Mouse (Mus musculus) liver, embryonic 14.5 days (tissue): ENCODE results near the gene Olfr1410. TPM values are rescaled to one million over a fixed set of nuclear protein-coding genes. Genes with fewer than 3 reads are reported as not detected.

Experiments
- ATAC-seq: fragments of 200-750 bp; cut with Nextera tagmentation; 2 replicates; pipeline ENCODE4 v1.8.0; 2017; ENCODE audit warnings: moderate number of reproducible peaks, mild to moderate bottlenecking, moderate library complexity; ENCODE audit not compliant: insufficient read depth
- DNase-seq, 3 experiments: peaks; one replicate each; pipeline ENCODE4 v3.0.0-alpha.2; 2012 to 2013; ENCODE audit warnings: low read depth in 3 of 3, low spot score in 3 of 3
- H3K27ac ChIP-seq: fragments of 300-500 bp; sonication (generic); 2 replicates; pipeline ENCODE4 v1.5.1; 2014; ENCODE audit warnings: moderate library complexity, mild to moderate bottlenecking, control low read depth, inconsistent platforms
- H3K27me3 ChIP-seq: fragments of 300-500 bp; sonication (generic); 2 replicates; pipeline ENCODE4 v1.6.1; 2014; ENCODE audit warnings: mild to moderate bottlenecking, low read length, moderate library complexity; ENCODE audit not compliant: control insufficient read depth, insufficient read depth
- H3K36me3 ChIP-seq: fragments of 300-500 bp; sonication (generic); replicated peaks from 2 replicates; pipeline ENCODE4 v1.6.1; 2014; ENCODE audit warnings: low read depth; ENCODE audit not compliant: control insufficient read depth, insufficient read depth
- H3K4me1 ChIP-seq, 2 experiments: fragments of 200-500 bp in 1 of 2; fragments of 300-500 bp in 1 of 2; sonication (generic) in 1 of 2; replicated peaks; 2 replicates each; pipeline ENCODE4 v1.6.1; 2012 to 2014; ENCODE audit warnings: antibody characterized with exemption in 1 of 2, inconsistent platforms in 1 of 2, low read length in 1 of 2; ENCODE audit not compliant: control insufficient read depth in 2 of 2, insufficient read depth in 2 of 2
- H3K4me2 ChIP-seq: fragments of 300-500 bp; sonication (generic); 2 replicates; pipeline ENCODE4 v1.6.1; 2014; ENCODE audit warnings: low read depth, mild to moderate bottlenecking, control low read depth, moderate library complexity
- H3K4me3 ChIP-seq, 2 experiments: fragments of 200-500 bp in 1 of 2; fragments of 300-500 bp in 1 of 2; sonication (generic) in 1 of 2; 2 replicates each; pipeline ENCODE4 v1.5.1; 2012 to 2014; ENCODE audit warnings: low read depth in 2 of 2, low read length in 2 of 2, mild to moderate bottlenecking in 2 of 2, control low read depth in 1 of 2, inconsistent platforms in 1 of 2, moderate library complexity in 1 of 2; ENCODE audit not compliant: insufficient read depth in 1 of 2
- H3K9ac ChIP-seq: fragments of 300-500 bp; sonication (generic); replicated peaks from 2 replicates; pipeline ENCODE4 v1.6.1; 2014; ENCODE audit warnings: mild to moderate bottlenecking, control low read depth, moderate library complexity
- H3K9me3 ChIP-seq: fragments of 300-500 bp; sonication (generic); 2 replicates; pipeline ENCODE4 v1.6.1; 2016; ENCODE audit warnings: low read length, mixed read lengths; ENCODE audit not compliant: control insufficient read depth
- CTCF ChIP-seq: IDR thresholded peaks from 2 replicates; pipeline ENCODE4 v1.5.1; 2016; ENCODE audit warnings: antibody characterized with exemption, low read depth, control low read depth
- EP300 ChIP-seq: IDR thresholded peaks from 2 replicates; pipeline ENCODE4 v1.6.1; 2016; ENCODE audit warnings: antibody characterized with exemption, low read depth
- WGBS: fragments of 180-500 bp; shearing (Covaris S2); extraction: QIAGEN DNeasy Blood & Tissue Kit; methylation state at CpG from one replicate; pipeline ENCODE4 v1.1.7; 2014; ENCODE audit not compliant: insufficient replicate concordance; 5-methylcytosine and 5-hydroxymethylcytosine counted together
- polyA plus RNA-seq, 2 experiments: library from polyadenylated mRNA; depleted of rRNA in 1 of 2; stranded (reverse) in 1 of 2; unstranded in 1 of 2; fragments of >200 nt; fragmentation: Nextera tagmentation in 1 of 2; extraction: Ambion mirVana in 1 of 2; gene quantifications; 2 replicates each; pipeline versions ENCODE4 v1.2.1 to v1.2.3; 2012 to 2014

Gene Olfr1410
- polyA plus RNA-seq, 2 experiments: not detected

DNA sequence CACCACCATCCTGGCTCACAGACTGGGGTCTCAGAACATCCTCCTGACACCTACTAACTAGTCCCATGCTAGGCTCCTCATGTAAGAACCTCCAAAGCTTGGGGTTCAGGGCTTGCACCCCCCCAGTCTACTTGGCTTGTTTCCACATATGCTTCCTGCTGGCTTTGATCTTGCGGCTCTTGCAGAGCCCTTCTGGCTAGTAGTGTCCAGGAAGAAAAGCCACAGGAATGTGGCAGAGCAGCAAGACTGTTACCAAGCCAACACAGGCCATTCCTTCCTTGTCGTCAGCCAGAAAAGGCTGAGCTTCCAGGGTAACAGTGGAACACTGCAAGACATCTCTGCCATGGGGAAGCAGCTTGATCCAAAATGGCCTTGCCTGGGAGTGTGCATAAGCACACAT, 49.1 kb downstream of the Olfr1410 start:
- no peaks in the 10 kb centered on the region for H3K27me3 ChIP-seq
- no peak overlapping the region for H3K4me2 ChIP-seq
- no peak overlapping the region for H3K9ac ChIP-seq
- ATAC-seq (no peak), DNase-seq (no peak)
- no peak overlapping the region for H3K27ac ChIP-seq
- no peak overlapping the region for H3K4me3 ChIP-seq
- 42% methylated on average over 2 of the region's 2 CpGs for WGBS
- H3K9me3 ChIP-seq: no peaks in the 10 kb centered on the region
- peaks cover 0 to 4% of the 10 kb centered on the region in 2 experiments; a peak in 2 of 4 replicates for H3K4me1 ChIP-seq
- no peak for TF ChIP-seq EP300
- no peak for TF ChIP-seq CTCF
- no peaks in the 10 kb centered on the region for H3K36me3 ChIP-seq

DNA sequence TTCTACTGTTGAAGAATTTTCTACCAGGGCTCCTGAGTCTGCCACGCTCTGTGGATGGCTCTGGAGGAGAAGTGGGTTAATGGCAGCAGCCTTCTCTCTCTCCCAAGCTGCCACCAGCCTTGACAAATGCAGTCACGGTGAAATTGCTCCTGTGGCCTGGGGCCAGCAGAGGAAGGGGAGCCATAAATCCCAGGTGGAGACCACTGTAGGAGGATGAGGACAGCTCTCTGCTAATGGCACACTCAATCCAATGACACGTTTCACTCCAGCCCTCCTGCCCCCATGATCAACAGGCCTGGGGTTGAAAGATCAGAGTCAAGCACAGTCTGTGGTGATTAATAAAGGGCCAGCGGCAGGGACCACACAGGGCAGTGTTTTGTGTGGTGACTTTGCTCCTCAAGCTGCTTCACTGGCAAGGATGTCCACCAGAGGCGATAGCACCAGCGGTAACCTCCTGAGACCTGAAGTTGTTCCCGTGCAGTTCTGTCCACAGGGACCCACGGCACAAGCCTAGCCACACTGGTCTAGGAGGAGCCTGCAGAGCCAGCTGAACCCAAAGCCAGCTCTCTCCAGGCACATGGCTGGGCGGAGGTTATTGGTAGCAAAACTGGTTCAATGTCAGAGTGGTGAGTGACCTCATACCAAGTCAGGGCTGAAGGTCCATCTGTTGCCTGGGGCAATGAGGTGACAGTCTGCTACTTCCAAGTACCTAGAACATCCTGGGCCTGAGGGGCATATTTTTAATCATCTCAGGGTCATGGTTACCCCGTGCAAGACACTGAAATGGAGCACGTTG, 51.6 kb downstream of the Olfr1410 start:
- WGBS: 63% methylated on average over 11 of the region's 11 CpGs
- H3K9me3 ChIP-seq: no peaks in the 10 kb centered on the region
- ATAC-seq (no peak), DNase-seq (no peak)
- peaks cover 0 to 4% of the 10 kb centered on the region in 2 experiments; a peak in 2 of 4 replicates for H3K4me1 ChIP-seq
- H3K27me3 ChIP-seq: no peaks in the 10 kb centered on the region
- H3K27ac ChIP-seq: no peak overlapping the region
- no peak overlapping the region for H3K4me3 ChIP-seq
- no peaks in the 10 kb centered on the region for H3K36me3 ChIP-seq
- H3K9ac ChIP-seq: no peak overlapping the region
- no peak overlapping the region for H3K4me2 ChIP-seq
- TF ChIP-seq CTCF: no peak
- no peak for TF ChIP-seq EP300

DNA sequence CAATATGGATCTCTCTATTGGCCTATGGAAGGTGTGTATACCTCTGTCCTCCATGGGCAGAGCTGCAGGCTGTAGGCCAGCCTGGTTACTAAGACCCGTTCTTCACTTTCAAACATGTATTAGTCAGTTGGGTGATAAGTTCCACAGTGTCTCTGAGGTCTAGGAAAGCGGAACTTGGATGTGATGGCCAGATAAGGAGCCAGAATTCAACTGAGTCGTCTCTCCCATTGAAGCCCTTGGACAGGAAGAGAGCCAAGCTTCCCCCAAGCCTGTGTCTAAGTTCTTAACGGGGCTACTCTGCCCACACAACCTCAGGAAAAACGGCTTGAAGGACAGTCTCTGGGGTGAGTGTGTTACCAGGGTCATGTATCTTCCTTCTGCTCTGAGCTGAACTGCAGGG, 53.8 kb downstream of the Olfr1410 start:
- ATAC-seq (no peak), DNase-seq (no peak)
- no peak overlapping the region for H3K27ac ChIP-seq
- no peaks in the 10 kb centered on the region for H3K9me3 ChIP-seq
- H3K27me3 ChIP-seq: no peaks in the 10 kb centered on the region
- WGBS: 11% methylated on average over 5 of the region's 5 CpGs
- no peaks in the 10 kb centered on the region for H3K36me3 ChIP-seq
- no peak overlapping the region for H3K4me2 ChIP-seq
- no peak overlapping the region for H3K9ac ChIP-seq
- TF ChIP-seq EP300 (no peak), CTCF (no peak)
- H3K4me3 ChIP-seq: no peak overlapping the region
- peaks cover 0 to 4% of the 10 kb centered on the region in 2 experiments; a peak in 2 of 4 replicates for H3K4me1 ChIP-seq

Other genes with a start within 250 kb of the Olfr1410 start
- gene Ndufa10, start 131.9 kb upstream of the Olfr1410 start, polyA plus RNA-seq (2012; rRNA removed): 39.5 and 44.0 TPM in 2 replicates
- gene Ndufa10, start 131.9 kb upstream of the Olfr1410 start, polyA plus RNA-seq (2014; fragmentation: Nextera tagmentation; extraction: Ambion mirVana): 152 and 153 TPM in 2 replicates
- not detected in 2 replicates for gene Olfr1416, start 120.7 kb upstream of the Olfr1410 start, polyA plus RNA-seq (2012; rRNA removed)
- not detected in 2 replicates for gene Olfr1416, start 120.7 kb upstream of the Olfr1410 start, polyA plus RNA-seq (2014; fragmentation: Nextera tagmentation; extraction: Ambion mirVana)
- not detected in 2 replicates for gene Olfr1415, start 109.7 kb upstream of the Olfr1410 start, polyA plus RNA-seq (2012; rRNA removed)
- gene Olfr1415, start 109.7 kb upstream of the Olfr1410 start, polyA plus RNA-seq (2014; fragmentation: Nextera tagmentation; extraction: Ambion mirVana): not detected in 2 replicates
- not detected in 2 replicates for gene Olfr1414, start 87.1 kb upstream of the Olfr1410 start, polyA plus RNA-seq (2012; rRNA removed)
- gene Olfr1414, start 87.1 kb upstream of the Olfr1410 start, polyA plus RNA-seq (2014; fragmentation: Nextera tagmentation; extraction: Ambion mirVana): not detected in 2 replicates
- not detected in 2 replicates for gene Olfr1413, start 34.5 kb upstream of the Olfr1410 start, polyA plus RNA-seq (2012; rRNA removed)
- not detected in 2 replicates for gene Olfr1413, start 34.5 kb upstream of the Olfr1410 start, polyA plus RNA-seq (2014; fragmentation: Nextera tagmentation; extraction: Ambion mirVana)
- gene Olfr1412, start 20.0 kb upstream of the Olfr1410 start, polyA plus RNA-seq (2012; rRNA removed): not detected in 2 replicates
- not detected in 2 replicates for gene Olfr1412, start 20.0 kb upstream of the Olfr1410 start, polyA plus RNA-seq (2014; fragmentation: Nextera tagmentation; extraction: Ambion mirVana)
- not detected in 2 replicates for gene Olfr1411, start 11.4 kb upstream of the Olfr1410 start, polyA plus RNA-seq (2012; rRNA removed)
- gene Olfr1411, start 11.4 kb upstream of the Olfr1410 start, polyA plus RNA-seq (2014; fragmentation: Nextera tagmentation; extraction: Ambion mirVana): not detected in 2 replicates
- not detected in 2 replicates for gene Olfr12, start 12.0 kb downstream of the Olfr1410 start, polyA plus RNA-seq (2012; rRNA removed)
- not detected in 2 replicates for gene Olfr12, start 12.0 kb downstream of the Olfr1410 start, polyA plus RNA-seq (2014; fragmentation: Nextera tagmentation; extraction: Ambion mirVana)
- 98.4 and 99.3 TPM in 2 replicates for gene Cops9, start 36.2 kb downstream of the Olfr1410 start, polyA plus RNA-seq (2012; rRNA removed)
- 230 and 237 TPM in 2 replicates for gene Cops9, start 36.2 kb downstream of the Olfr1410 start, polyA plus RNA-seq (2014; fragmentation: Nextera tagmentation; extraction: Ambion mirVana)
- 0.18 TPM in 1 of 2 replicates, not detected in the other for gene Otos, start 43.1 kb downstream of the Olfr1410 start, polyA plus RNA-seq (2012; rRNA removed)
- gene Otos, start 43.1 kb downstream of the Olfr1410 start, polyA plus RNA-seq (2014; fragmentation: Nextera tagmentation; extraction: Ambion mirVana): 0.10 TPM in 1 of 2 replicates, not detected in the other
- 1.6 and 1.7 TPM in 2 replicates for gene Gpc1, start 225.9 kb downstream of the Olfr1410 start, polyA plus RNA-seq (2012; rRNA removed)
- 1.8 and 2.1 TPM in 2 replicates for gene Gpc1, start 225.9 kb downstream of the Olfr1410 start, polyA plus RNA-seq (2014; fragmentation: Nextera tagmentation; extraction: Ambion mirVana)